Mouse (Mus musculus): ENCODE data around the gene Pros1.
A peak's percentile ranks its signal among the peaks of the same experiment; 100 is the strongest.

Gene Pros1

GRCm38 (mm10) chr16:62854191-62855068 lies at the start of gene Pros1:
TSS of gene Pros1 (plus strand) at chr16:62854307.
- peak; percentile 71 for DNase-seq (ENCODE audit: low spot score)

- no peak for DNase-seq (ENCODE audit: low spot score)
Observed at GRCm38 (mm10) chr16:62804621-62805020, 49.5 kb upstream of the Pros1 start.

GRCm38 (mm10) chr16:62807249-62807979 lies 46.7 kb upstream of the Pros1 start:
- no peak for DNase-seq (ENCODE audit: low spot score)

- DNase-seq (ENCODE audit: low spot score), result no peak
Observed at GRCm38 (mm10) chr16:62810855-62811254, 43.3 kb upstream of the Pros1 start.

- no peak for DNase-seq (ENCODE audit: low spot score)
Observed at GRCm38 (mm10) chr16:62813790-62814189, 40.3 kb upstream of the Pros1 start.

- no peak for DNase-seq (ENCODE audit: low spot score)
Observed at GRCm38 (mm10) chr16:62814491-62814890, 39.6 kb upstream of the Pros1 start, which contains the start of gene Stx19. TSS of gene Stx19 (plus strand) at chr16:62814676.

GRCm38 (mm10) chr16:62822472-62822871 lies 31.6 kb upstream of the Pros1 start:
- DNase-seq (ENCODE audit: low spot score), result no peak

- DNase-seq (ENCODE audit: low spot score), result peak; percentile 83
Observed at GRCm38 (mm10) chr16:62826156-62827001, 27.7 kb upstream of the Pros1 start.

- DNase-seq (ENCODE audit: low spot score), result no peak
Observed at GRCm38 (mm10) chr16:62832027-62832426, 22.1 kb upstream of the Pros1 start.

- peak; percentile 77 for DNase-seq (ENCODE audit: low spot score)
Observed at GRCm38 (mm10) chr16:62832481-62832880, 21.6 kb upstream of the Pros1 start.

- no peak for DNase-seq (ENCODE audit: low spot score)
Observed at GRCm38 (mm10) chr16:62834016-62834735, 19.9 kb upstream of the Pros1 start.

- DNase-seq (ENCODE audit: low spot score), result no peak
Observed at GRCm38 (mm10) chr16:62845341-62845740, 8.8 kb upstream of the Pros1 start.

GRCm38 (mm10) chr16:62846498-62847312 lies 7.4 kb upstream of the Pros1 start, which contains the start of gene Arl13b:
TSS of gene Arl13b (minus strand) at chr16:62847040.
- peak; percentile 97 for DNase-seq (ENCODE audit: low spot score)

- DNase-seq (ENCODE audit: low spot score), result no peak
Observed at GRCm38 (mm10) chr16:62852464-62853252, 1.4 kb upstream of the Pros1 start.

- peak; percentile 5 for DNase-seq (ENCODE audit: low spot score)
Observed at GRCm38 (mm10) chr16:62853611-62854126, 438 bp upstream of the Pros1 start.

- DNase-seq (ENCODE audit: low spot score), result no peak
Observed at GRCm38 (mm10) chr16:62855385-62855784, 1.3 kb downstream of the Pros1 start.

- no peak for DNase-seq (ENCODE audit: low spot score)
Observed at GRCm38 (mm10) chr16:62856273-62856672, 2.2 kb downstream of the Pros1 start.

- no peak for DNase-seq (ENCODE audit: low spot score)
Observed at GRCm38 (mm10) chr16:62857498-62857897, 3.4 kb downstream of the Pros1 start.

- DNase-seq (ENCODE audit: low spot score), result no peak
Observed at GRCm38 (mm10) chr16:62858018-62858417, 3.9 kb downstream of the Pros1 start.

Measured in embryo, embryonic 10 days (tissue).